Mouse (Mus musculus): Measurements from ENCODE around the gene Gper1.

DNA sequence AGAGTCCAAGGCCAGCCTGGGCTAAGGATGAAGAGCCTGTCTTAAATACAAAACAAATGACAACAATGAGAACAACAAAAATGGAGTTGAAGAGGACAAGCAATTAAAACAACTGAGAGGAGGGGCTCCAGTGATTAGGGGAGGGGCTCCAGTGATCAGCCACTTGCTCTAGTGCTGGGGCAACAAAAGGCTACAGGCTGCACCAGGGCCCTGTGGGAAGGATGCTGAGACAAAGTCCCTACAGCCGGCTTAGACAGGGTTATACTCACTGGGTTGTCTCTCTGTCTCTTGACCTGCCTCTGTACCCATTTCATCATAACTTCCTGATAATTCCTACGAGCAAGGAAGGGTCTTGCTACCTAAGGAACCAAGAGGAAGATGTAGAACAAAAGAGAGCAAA is 4.8 kb upstream of the Gper1 start:
- no peak for TF ChIP-seq CTCF (IDR thresholded peaks at IDR 0.05; ENCODE audit: control insufficient read depth, insufficient read depth, insufficient replicate concordance, low read depth, low read length)
- TF ChIP-seq POLR2A (IDR thresholded peaks at IDR 0.05; ENCODE audit: control insufficient read depth, low read depth, low read length), result no peak
